Mouse (Mus musculus): Measurements from ENCODE around the gene Slc25a4.

The Slc25a4 gene

GRCm38 (mm10) chr8:46204974-46205640, 6.0 kb downstream of the Slc25a4 start:
- DNase-seq = no peak

GRCm38 (mm10) chr8:46204301-46204700, 6.8 kb downstream of the Slc25a4 start:
- no peak for DNase-seq

GRCm38 (mm10) chr8:46202350-46202749, 8.7 kb downstream of the Slc25a4 start:
- DNase-seq = no peak

DNA sequence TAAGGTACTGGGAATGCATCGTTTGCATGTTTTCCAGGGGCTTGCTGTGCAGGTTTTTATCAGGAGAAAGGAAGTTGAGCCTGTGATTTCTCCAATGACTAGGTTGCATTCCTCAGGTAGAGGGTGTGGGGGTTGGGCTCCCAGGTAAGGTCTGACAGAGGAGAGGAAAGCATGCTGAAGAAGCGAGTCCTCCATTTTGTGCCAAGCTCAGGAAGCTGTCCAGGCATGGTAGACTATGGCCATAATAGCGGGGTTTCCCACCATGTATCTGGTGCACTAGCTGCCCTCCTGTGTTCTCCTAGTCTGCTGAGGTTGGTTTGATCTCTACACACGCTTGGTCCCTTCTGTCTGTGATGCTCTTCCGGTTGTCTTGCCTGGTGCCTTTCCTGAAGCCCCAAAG, 13.4 kb downstream of the Slc25a4 start:
- no peak for DNase-seq

DNA sequence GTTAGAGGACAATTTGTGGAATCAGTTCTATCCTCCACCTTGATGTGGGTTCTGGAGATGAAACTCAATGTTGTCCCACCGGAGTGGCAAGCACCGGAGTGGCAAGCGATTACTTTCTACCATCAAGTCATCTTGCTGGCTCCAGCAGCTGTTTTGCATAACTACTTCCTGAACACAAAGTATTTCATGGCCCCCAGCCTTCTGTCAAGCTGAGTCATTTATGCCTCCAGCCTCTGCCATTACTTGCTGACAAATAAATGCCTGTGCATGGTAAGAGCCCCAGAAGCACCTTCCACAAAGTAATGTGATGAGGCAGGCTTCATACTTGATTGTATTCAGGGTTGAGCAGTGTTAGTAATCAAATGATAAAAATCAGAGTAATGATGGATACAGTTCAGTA, 14.2 kb downstream of the Slc25a4 start:
- no peak for DNase-seq

GRCm38 (mm10) chr8:46193100-46193499, 18.0 kb downstream of the Slc25a4 start:
- DNase-seq = no peak

DNA sequence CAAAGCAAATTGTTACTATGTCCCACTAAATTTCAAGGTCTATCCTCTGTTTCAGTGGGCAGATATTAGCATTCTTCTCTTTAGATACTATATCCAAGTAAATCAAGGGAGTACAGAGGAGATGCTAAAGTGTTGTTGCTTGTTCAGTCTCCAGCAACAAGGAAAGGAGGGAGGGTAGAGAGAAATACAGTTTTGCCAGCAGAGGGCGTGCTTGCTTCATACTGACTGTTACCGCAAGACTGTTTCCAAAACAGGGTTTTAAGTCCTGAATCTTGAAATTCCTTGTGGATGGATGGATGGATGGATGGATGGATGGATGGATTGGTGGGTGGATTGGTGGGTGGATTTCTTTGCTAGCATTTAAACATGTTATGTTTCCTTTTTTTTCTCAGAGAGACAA, 25.7 kb downstream of the Slc25a4 start:
- peak in 1 of 2 experiments; percentile 47 for DNase-seq

- DNase-seq = no peak
These were observed 30.9 kb downstream of the Slc25a4 start for GRCm38 (mm10) chr8:46180136-46180535.

GRCm38 (mm10) chr8:46173651-46174050, 37.4 kb downstream of the Slc25a4 start:
- DNase-seq = no peak

DNA sequence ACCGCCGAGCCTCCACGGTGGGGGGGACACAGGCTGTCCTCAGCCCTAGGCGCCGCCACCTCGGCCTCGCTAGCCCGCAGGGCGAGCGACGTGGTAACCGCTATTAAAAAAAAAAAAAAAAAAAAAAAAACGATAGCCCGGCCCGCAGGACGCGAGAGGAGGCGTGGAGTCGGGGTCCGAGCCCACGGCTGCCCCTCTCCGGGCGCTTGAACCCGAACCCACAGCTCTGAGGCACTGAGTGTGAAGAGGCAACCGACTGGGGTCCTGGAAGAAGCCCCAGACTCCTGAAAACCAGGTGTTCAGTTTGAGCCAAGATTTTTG, 47.3 kb downstream of the Slc25a4 start:
- no peak for DNase-seq

DNA sequence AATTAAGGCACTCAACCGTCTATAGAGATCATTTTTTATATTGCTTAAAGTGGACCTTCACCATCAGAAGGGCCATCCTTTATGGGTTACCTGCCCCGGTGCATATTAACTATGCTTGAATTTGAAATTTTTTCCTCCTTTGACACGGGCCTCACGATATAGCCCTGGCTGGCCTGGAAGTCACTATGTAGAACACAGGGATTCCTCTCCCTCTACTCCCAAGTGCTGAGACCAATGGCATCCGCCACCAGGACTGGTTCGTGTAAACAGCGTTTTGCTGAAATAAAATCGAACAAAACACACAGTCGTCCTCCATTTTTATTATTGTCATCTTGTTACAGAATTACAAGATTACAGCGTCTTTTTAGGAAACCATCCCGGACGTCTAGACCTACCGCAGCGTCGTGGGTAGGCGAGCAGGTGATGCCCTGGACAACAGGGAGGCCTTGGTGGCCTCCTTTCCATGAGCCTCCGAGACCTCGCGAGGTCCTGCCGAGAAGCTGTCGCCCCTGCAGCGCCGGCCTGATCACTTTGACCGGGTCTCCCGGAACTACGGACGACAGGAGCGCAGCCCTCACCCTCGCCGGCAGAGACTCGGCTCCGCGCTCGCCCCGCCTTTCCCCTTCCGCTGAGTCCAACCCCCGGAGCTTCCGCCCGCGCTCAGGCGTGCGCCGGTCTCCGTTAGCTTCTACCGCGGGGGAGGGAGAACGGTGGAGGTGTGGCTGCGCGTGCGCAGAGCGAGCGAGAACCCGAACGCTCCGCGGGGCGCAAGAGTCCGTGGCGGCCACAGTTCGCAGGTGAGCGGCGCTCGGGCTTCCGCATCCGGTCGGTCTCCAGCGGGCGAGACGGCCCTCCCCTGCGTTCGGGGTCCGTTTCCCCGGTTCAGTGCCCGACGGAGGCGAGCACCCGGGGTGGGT, 47.9 kb downstream of the Slc25a4 start:
- DNase-seq = peak; percentile 95 to 98
